In genomic region chr7:112710409-112711107, GRCm38 (mm10) we compare ENCODE assay signal across 12 mouse cellular contexts. TPM values are rescaled to one million over a fixed set of nuclear protein-coding genes. Genes with fewer than 3 reads are reported as not detected.
DNase-seq lines count a peak whose midpoint lies in the region; ATAC-seq and TF ChIP-seq lines count a peak whose summit lies in the region.
"Had no signal": no experiment of that assay in that cellular context is flagged by ENCODE, and none has a peak within 500 bp of the region (broad histone marks: within the 10 kb centered on the region; RNA-seq: fewer than 3 reads in every experiment).

No protein-coding gene starts in this region.

- no peaks in the 10 kb centered on the region for H3K27me3 ChIP-seq in hindbrain, embryonic 15.5 days
- no peaks in the 10 kb centered on the region for H3K27me3 ChIP-seq in hindbrain, postnatal 0 days (ENCODE audit: insufficient read depth, low read length)
- H3K27me3 ChIP-seq in forebrain, embryonic 13.5 days, result no peaks in the 10 kb centered on the region
- H3K27me3 ChIP-seq: limb, embryonic 13.5 days had no signal

- DNase-seq in hindbrain, postnatal 0 days (ENCODE audit: low spot score), result no peak
- peak; percentile 51 for DNase-seq in 3134 (ENCODE audit: extremely low read depth, insufficient read length, low spot score)
- peak; percentile 45 for DNase-seq in adrenal gland, adult 8-10 months
- peak; percentile 35 to 38 for DNase-seq in heart, postnatal 14 days
- DNase-seq in spleen, adult 18-20 months, result no peak
- no peak for DNase-seq in left cerebral cortex, adult 2 months (ENCODE audit: extremely low spot score in 1 of 2, low spot score in 2 of 2)
- DNase-seq: cerebellum, adult 8-10 months; lung, adult 18-20 months had no signal

- no peak overlapping the region for H3K4me3 ChIP-seq in hindbrain, embryonic 15.5 days
- no peak overlapping the region for H3K4me3 ChIP-seq in hindbrain, postnatal 0 days (ENCODE audit: low read length)
- no peak overlapping the region for H3K4me3 ChIP-seq in left cerebral cortex, adult 2 months
- no peak overlapping the region for H3K4me3 ChIP-seq in forebrain, embryonic 13.5 days
- H3K4me3 ChIP-seq: forebrain, embryonic 10.5 days; limb, embryonic 13.5 days had no signal

- no peaks in the 10 kb centered on the region for H3K36me3 ChIP-seq in hindbrain, embryonic 15.5 days
- H3K36me3 ChIP-seq in hindbrain, postnatal 0 days (ENCODE audit: insufficient read depth, low read length), result no peaks in the 10 kb centered on the region
- H3K36me3 ChIP-seq in forebrain, embryonic 13.5 days (ENCODE audit: poor library complexity, severe bottlenecking), result no peaks in the 10 kb centered on the region
- H3K36me3 ChIP-seq: forebrain, embryonic 10.5 days; limb, embryonic 13.5 days had no signal

- no peak overlapping the region for H3K9ac ChIP-seq in hindbrain, embryonic 15.5 days
- H3K9ac ChIP-seq in hindbrain, postnatal 0 days (replicated peaks; ENCODE audit: low read length), result no peak overlapping the region
- no peak overlapping the region for H3K9ac ChIP-seq in forebrain, embryonic 13.5 days
- H3K9ac ChIP-seq: limb, embryonic 13.5 days had no signal

- H3K4me2 ChIP-seq in hindbrain, embryonic 15.5 days, result no peak overlapping the region
- H3K4me2 ChIP-seq in hindbrain, postnatal 0 days (ENCODE audit: low read depth, low read length), result no peak overlapping the region
- no peak overlapping the region for H3K4me2 ChIP-seq in forebrain, embryonic 13.5 days
- H3K4me2 ChIP-seq: limb, embryonic 13.5 days had no signal

- H3K9me3 ChIP-seq in hindbrain, embryonic 15.5 days, result no peaks in the 10 kb centered on the region
- no peaks in the 10 kb centered on the region for H3K9me3 ChIP-seq in hindbrain, postnatal 0 days (ENCODE audit: low read length)
- no peaks in the 10 kb centered on the region for H3K9me3 ChIP-seq in forebrain, embryonic 13.5 days (replicated peaks)
- H3K9me3 ChIP-seq: forebrain, embryonic 10.5 days; limb, embryonic 13.5 days had no signal

- H3K4me1 ChIP-seq in hindbrain, embryonic 15.5 days (replicated peaks), result peaks cover 14% of the 10 kb centered on the region; the same call in 1 of the 2 replicates
- no peaks in the 10 kb centered on the region for H3K4me1 ChIP-seq in hindbrain, postnatal 0 days (ENCODE audit: insufficient read depth, low read length)
- H3K4me1 ChIP-seq in forebrain, embryonic 13.5 days, result peaks cover 29% of the 10 kb centered on the region

- no peak overlapping the region for H3K27ac ChIP-seq in hindbrain, embryonic 15.5 days (replicated peaks)
- H3K27ac ChIP-seq in hindbrain, postnatal 0 days, result no peak overlapping the region
- H3K27ac ChIP-seq in left cerebral cortex, adult 2 months, result no peak overlapping the region
- no peak overlapping the region for H3K27ac ChIP-seq in forebrain, embryonic 13.5 days
- H3K27ac ChIP-seq: forebrain, embryonic 10.5 days; limb, embryonic 13.5 days had no signal

- intact Hi-C loops in heart, postnatal 14 days (cut with DNase I), result no loop called here
- intact Hi-C loops in left cerebral cortex, adult 2 months (cut with DNase I), result no loop called here

- TF ChIP-seq CTCF in hindbrain, postnatal 0 days (IDR thresholded peaks at IDR 0.05; ENCODE audit: low read depth), result no peak
- no peak for TF ChIP-seq CTCF in left cerebral cortex, adult 2 months (IDR thresholded peaks at IDR 0.05)

- ATAC-seq in hindbrain, embryonic 15.5 days (ENCODE audit: low FRiP score, low read depth), result peak; percentile 42; the same call in 1 of the 2 replicates
- no peak for ATAC-seq in hindbrain, postnatal 0 days
- no peak for ATAC-seq in forebrain, embryonic 13.5 days

- 76% methylated on average over 7 of the region's 7 CpGs for WGBS in hindbrain, embryonic 15.5 days
- WGBS in hindbrain, postnatal 0 days, result 69% methylated on average over 7 of the region's 7 CpGs
- WGBS in forebrain, embryonic 13.5 days, result 85% methylated on average over 7 of the region's 7 CpGs

RNA-seq across cellular contexts. Expression of gene Tead1, which starts 31.4 kb away (rescaled TPM):
- 15.3 and 15.7 TPM in 2 replicates for polyA plus RNA-seq in hindbrain, embryonic 15.5 days (2015; fragmentation: Nextera tagmentation; extraction: Ambion mirVana)
- 25.6 and 32.4 TPM in 2 replicates for total RNA-seq in hindbrain, postnatal 0 days (2014; rRNA removed)
- polyA plus RNA-seq in hindbrain, postnatal 0 days (2015; fragmentation: Nextera tagmentation; extraction: Ambion mirVana), result 10.2 and 14.3 TPM in 2 replicates
- total RNA-seq in adrenal gland, adult 8-10 months (2022), result 10 to 100 TPM; 73.4 to 82.7 (median 78.7) TPM
- 100 to 1,000 TPM; 147 to 154 TPM for total RNA-seq in heart, postnatal 14 days (2021)
- 10 to 100 TPM; 12.8 to 14.6 TPM for total RNA-seq in left cerebral cortex, adult 2 months (2021)
- polyA plus RNA-seq in forebrain, embryonic 13.5 days (2015; fragmentation: Nextera tagmentation; extraction: Ambion mirVana), result 22.0 and 24.0 TPM in 2 replicates

Comparison
In these comparisons a context has a peak if more than half of its experiments do, and no peak if none do; other contexts are left out.
1. DNase-seq: peak in 3134 (single experiment), adrenal gland, adult 8-10 months (single experiment) and heart, postnatal 14 days (2 of 2); none in hindbrain, postnatal 0 days (single experiment), spleen, adult 18-20 months (0 of 2) and left cerebral cortex, adult 2 months (0 of 2).